Mouse (Mus musculus): Measurements from ENCODE around the gene Snx8. TPM values are rescaled to one million over a fixed set of nuclear protein-coding genes. Genes with fewer than 3 reads are reported as not detected.

Gene Snx8
- polyA plus RNA-seq, 1 experiment from 2014 or later: 25.8 TPM

DNA sequence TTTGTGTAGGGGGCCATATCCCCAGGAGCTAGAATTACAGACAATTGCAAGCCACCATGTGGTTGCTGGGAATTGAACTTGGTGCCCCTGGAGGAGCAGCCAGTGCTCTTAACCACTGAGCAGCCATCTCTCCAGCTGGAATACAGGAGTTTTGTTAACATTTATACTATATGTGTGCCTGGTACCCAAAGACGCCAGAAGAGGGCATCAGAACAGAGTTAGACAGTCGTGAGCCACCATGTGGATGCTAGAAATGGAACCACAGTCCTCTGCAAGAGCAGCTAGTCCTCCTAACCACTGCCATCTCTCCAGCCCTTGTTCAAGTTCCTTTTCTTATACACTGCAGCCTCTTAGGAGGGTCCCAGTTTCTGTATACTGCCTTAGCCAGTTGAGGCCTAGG lies 55.4 kb downstream of the Snx8 start:
- Histone ChIP-seq H3K4me1 (peaks cover 17% of the 10 kb centered on the region), H3K9ac (no peak overlapping the region), H3K36me3 (peaks cover 40% of the 10 kb centered on the region), H3K27ac (no peak overlapping the region), H3K9me3 (peaks cover under 1% of the 10 kb centered on the region; the same call in 1 of the 2 replicates), H3K4me3 (no peak overlapping the region), H3K27me3 (no peaks in the 10 kb centered on the region), H3K4me2 (replicated peaks) (no peak overlapping the region)
- WGBS: 39% methylated on average over 2 of the region's 2 CpGs
- no peak for ATAC-seq (ENCODE audit: low FRiP score, low read depth)

GRCm38 (mm10) chr5:140332519-140332918 lies 56.5 kb downstream of the Snx8 start:
- Histone ChIP-seq H3K27ac (no peak overlapping the region), H3K27me3 (no peaks in the 10 kb centered on the region), H3K4me1 (peaks cover 17% of the 10 kb centered on the region), H3K9me3 (no peaks in the 10 kb centered on the region), H3K36me3 (peaks cover 40% of the 10 kb centered on the region), H3K4me3 (peak overlapping the region; percentile 71), H3K9ac (no peak overlapping the region), H3K4me2 (replicated peaks) (peak overlapping the region; percentile 94)
- ATAC-seq (ENCODE audit: low FRiP score, low read depth): no peak
- 53% methylated on average over 4 of the region's 4 CpGs for WGBS

GRCm38 (mm10) chr5:140331615-140332512 lies 57.2 kb downstream of the Snx8 start, which contains the start of gene Mrm2:
Gene Mrm2, minus strand, starts transcription at chr5:140331898.
- Histone ChIP-seq H3K4me3 (peak within 1 kb of the TSS; percentile 71), H3K27ac (peak within 1 kb of the TSS; percentile 89), H3K9ac (peak within 1 kb of the TSS; percentile 82), H3K36me3 (peaks cover 39% of the 10 kb centered on the region), H3K4me1 (peaks cover 17% of the 10 kb centered on the region), H3K9me3 (no peaks in the 10 kb centered on the region), H3K27me3 (no peaks in the 10 kb centered on the region), H3K4me2 (replicated peaks) (peak within 1 kb of the TSS; percentile 94)
- peak; percentile 84 for ATAC-seq (ENCODE audit: low FRiP score, low read depth)
- WGBS: 1% methylated on average over 39 of the region's 39 CpGs

DNA sequence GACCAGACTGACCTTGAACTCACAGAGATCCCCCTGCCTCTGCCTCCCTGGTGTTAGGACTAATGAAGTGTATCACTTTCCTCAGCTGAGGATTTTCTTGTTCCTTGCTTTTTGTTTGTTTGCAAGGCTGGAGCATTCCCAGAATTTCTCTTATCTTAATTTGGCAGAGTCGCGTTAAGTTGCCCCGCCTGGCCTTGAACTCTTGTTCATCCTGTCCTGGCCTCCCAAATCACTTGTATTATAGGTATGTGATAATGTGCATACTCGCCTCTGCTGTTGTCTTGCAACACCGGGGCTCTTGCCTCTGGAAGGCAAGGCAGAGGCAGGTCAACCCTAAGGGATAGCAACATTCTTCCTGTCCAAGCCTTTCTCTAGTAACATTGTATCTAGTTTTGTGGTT lies 65.0 kb downstream of the Snx8 start:
- WGBS: 89% methylated on average over 5 of the region's 5 CpGs

DNA sequence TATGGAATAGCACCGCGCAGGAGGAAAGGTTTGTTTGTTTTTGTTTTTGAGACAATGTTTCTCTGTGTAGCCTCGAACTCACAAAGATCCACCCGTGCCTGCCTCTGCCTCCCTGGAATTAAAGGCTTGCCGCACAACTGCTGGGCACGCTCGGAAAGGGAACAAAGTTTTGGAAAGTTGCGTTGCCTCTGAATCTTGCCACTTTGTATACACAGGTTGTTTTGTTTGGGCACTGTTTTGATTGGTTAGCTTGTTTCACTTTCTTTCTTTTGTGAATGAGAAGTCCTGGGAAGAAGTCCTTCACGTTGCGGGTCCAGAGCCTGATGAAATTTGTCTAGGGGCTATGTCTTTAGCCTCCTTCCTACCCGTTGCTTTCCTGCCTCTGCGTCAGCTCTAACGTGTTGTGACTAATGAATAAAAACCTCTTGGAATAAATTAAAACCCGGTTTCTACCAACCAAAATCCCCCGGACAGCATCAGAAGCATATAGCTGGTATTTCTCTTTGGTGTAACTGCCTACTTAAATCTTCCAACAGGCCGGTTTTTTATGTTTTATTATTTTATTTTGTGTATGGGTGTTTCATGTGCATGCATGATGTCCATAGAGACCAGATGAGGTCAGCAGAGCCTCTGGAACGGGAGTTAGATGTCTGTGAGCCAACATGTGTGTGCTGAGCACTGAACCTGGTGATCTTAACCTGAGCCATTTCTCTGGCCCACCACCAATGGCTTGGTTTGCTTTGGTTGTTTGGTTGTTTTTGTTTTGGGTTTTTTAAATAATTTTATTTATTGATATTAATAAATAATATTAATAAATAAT lies 67.1 kb downstream of the Snx8 start:
- H3K36me3 ChIP-seq: peaks cover 20% of the 10 kb centered on the region
- under 1% methylated on average over 17 of the region's 17 CpGs for WGBS
- H3K4me1 ChIP-seq: peaks cover 16% of the 10 kb centered on the region
- peak overlapping the region; percentile 56 for H3K27ac ChIP-seq
- H3K27me3 ChIP-seq: no peaks in the 10 kb centered on the region
- H3K9ac ChIP-seq: peak overlapping the region; percentile 98
- peak overlapping the region; percentile 76 for H3K4me2 ChIP-seq (replicated peaks)
- H3K4me3 ChIP-seq: peak overlapping the region; percentile 96
- no peak for ATAC-seq (ENCODE audit: low FRiP score, low read depth)
- no peaks in the 10 kb centered on the region; the same call in 1 of the 2 replicates for H3K9me3 ChIP-seq

More for the DNA sequence above, 65.0 kb downstream of the Snx8 start:
- Histone ChIP-seq H3K4me1 (peaks cover 16% of the 10 kb centered on the region), H3K4me3 (no peak overlapping the region), H3K9ac (no peak overlapping the region), H3K4me2 (replicated peaks) (no peak overlapping the region), H3K9me3 (no peaks in the 10 kb centered on the region; the same call in 1 of the 2 replicates), H3K27ac (no peak overlapping the region), H3K27me3 (no peaks in the 10 kb centered on the region), H3K36me3 (peaks cover 38% of the 10 kb centered on the region)
- ATAC-seq (ENCODE audit: low FRiP score, low read depth): no peak

GRCm38 (mm10) chr5:140321042-140321755 lies 67.9 kb downstream of the Snx8 start, which contains the start of the genes Mad1l1 and Nudt1:
Gene Mad1l1, minus strand, starts transcription at chr5:140321552.
Gene Nudt1, plus strand, starts transcription at chr5:140321656.
- ATAC-seq (ENCODE audit: low FRiP score, low read depth): peak; percentile 88
- H3K36me3 ChIP-seq: peaks cover 15% of the 10 kb centered on the region
- WGBS: under 1% methylated on average over 56 of the region's 60 CpGs
- H3K4me2 ChIP-seq (replicated peaks): peak within 1 kb of the TSS; percentile 76
- peak within 1 kb of the TSS; percentile 98 for H3K9ac ChIP-seq
- H3K27me3 ChIP-seq: no peaks in the 10 kb centered on the region
- H3K9me3 ChIP-seq: no peaks in the 10 kb centered on the region; the same call in 1 of the 2 replicates
- H3K4me3 ChIP-seq: peak within 1 kb of the TSS; percentile 96
- H3K27ac ChIP-seq: peak within 1 kb of the TSS; percentile 56
- H3K4me1 ChIP-seq: peaks cover 16% of the 10 kb centered on the region

DNA sequence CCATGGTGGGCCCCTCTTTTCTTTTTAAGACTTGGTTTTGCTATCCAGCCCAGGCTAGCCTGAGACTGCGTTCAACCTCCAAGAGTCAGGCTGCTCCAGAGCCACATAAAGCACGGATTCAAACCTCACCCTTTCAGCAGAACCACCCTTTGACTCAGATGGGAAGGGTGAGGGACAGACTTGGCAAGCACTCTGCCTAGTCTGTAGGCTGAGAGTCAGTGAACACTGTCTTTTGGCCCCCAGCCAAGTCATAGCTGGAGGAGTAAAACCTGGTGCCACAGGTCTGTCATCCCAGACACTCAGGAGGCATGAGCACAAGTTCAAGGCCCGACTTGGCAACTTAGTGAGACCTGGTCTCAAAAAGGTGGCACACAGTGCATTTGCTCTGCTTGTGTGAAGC lies 72.3 kb downstream of the Snx8 start:
- 74% methylated on average over 3 of the region's 3 CpGs for WGBS
- Histone ChIP-seq H3K9ac (0 out of 2 replicates have a peak overlapping the region, but pooled peaks have one; percentile 8), H3K27me3 (no peaks in the 10 kb centered on the region), H3K9me3 (no peaks in the 10 kb centered on the region), H3K4me2 (replicated peaks) (no peak overlapping the region), H3K4me1 (peaks cover 13% of the 10 kb centered on the region), H3K27ac (no peak overlapping the region), H3K36me3 (peaks cover 38% of the 10 kb centered on the region), H3K4me3 (no peak overlapping the region)
- ATAC-seq (ENCODE audit: low FRiP score, low read depth): no peak

GRCm38 (mm10) chr5:140307602-140308001 lies 81.5 kb downstream of the Snx8 start:
- Histone ChIP-seq H3K9me3 (no peaks in the 10 kb centered on the region), H3K36me3 (peaks cover 96% of the 10 kb centered on the region), H3K9ac (no peak overlapping the region), H3K4me3 (no peak overlapping the region), H3K4me1 (no peaks in the 10 kb centered on the region), H3K27me3 (no peaks in the 10 kb centered on the region), H3K4me2 (replicated peaks) (no peak overlapping the region), H3K27ac (no peak overlapping the region)
- 94% methylated on average over 14 of the region's 14 CpGs for WGBS
- ATAC-seq (ENCODE audit: low FRiP score, low read depth): no peak

GRCm38 (mm10) chr5:140306016-140306415 lies 83.0 kb downstream of the Snx8 start:
- WGBS: 90% methylated on average over 8 of the region's 8 CpGs
- peaks cover 92% of the 10 kb centered on the region for H3K36me3 ChIP-seq
- H3K27me3 ChIP-seq: no peaks in the 10 kb centered on the region

GRCm38 (mm10) chr5:140298291-140298690 lies 90.8 kb downstream of the Snx8 start:
- ATAC-seq (ENCODE audit: low FRiP score, low read depth): no peak
- WGBS: 84% methylated on average over 4 of the region's 4 CpGs

More at GRCm38 (mm10) chr5:140306016-140306415, 83.0 kb downstream of the Snx8 start:
- no peaks in the 10 kb centered on the region for H3K4me1 ChIP-seq
- no peak for ATAC-seq (ENCODE audit: low FRiP score, low read depth)
- no peak overlapping the region for H3K27ac ChIP-seq
- H3K9ac ChIP-seq: no peak overlapping the region
- no peak overlapping the region for H3K4me3 ChIP-seq
- no peaks in the 10 kb centered on the region for H3K9me3 ChIP-seq
- no peak overlapping the region for H3K4me2 ChIP-seq (replicated peaks)

DNA sequence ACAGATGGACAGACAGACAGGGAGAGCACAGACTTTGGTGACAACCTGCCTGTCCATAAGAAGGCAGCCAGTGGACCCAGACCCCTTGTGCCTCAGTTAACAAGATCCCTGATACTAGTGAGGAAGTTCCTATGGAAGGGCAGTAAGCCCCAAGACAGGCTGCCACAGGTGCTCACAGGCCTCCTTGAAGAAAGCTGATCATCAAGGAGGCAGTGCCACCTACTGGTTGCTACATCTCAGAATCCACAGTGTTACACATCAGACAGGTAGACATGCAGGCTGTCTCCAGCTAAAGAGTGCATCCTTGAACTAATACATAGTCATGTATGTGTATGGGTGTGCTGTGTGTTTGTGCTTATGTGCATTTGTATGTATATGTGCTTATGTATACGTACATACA lies 96.9 kb downstream of the Snx8 start:
- WGBS: 78% methylated on average over 1 of the region's 1 CpGs
- Histone ChIP-seq H3K9ac (no peak overlapping the region), H3K9me3 (no peaks in the 10 kb centered on the region), H3K27ac (no peak overlapping the region), H3K36me3 (peaks cover 82% of the 10 kb centered on the region), H3K4me2 (replicated peaks) (no peak overlapping the region), H3K4me1 (0 out of 2 replicates have a peak, but pooled peaks cover 3% of the 10 kb centered on the region), H3K4me3 (no peak overlapping the region), H3K27me3 (no peaks in the 10 kb centered on the region)
- ATAC-seq (ENCODE audit: low FRiP score, low read depth): 0 out of 2 replicates have a peak, but pooled peaks have one; percentile 26

More at GRCm38 (mm10) chr5:140298291-140298690, 90.8 kb downstream of the Snx8 start:
- Histone ChIP-seq H3K27me3 (no peaks in the 10 kb centered on the region), H3K4me3 (no peak overlapping the region), H3K4me1 (no peaks in the 10 kb centered on the region), H3K9ac (no peak overlapping the region), H3K27ac (no peak overlapping the region), H3K9me3 (no peaks in the 10 kb centered on the region), H3K4me2 (replicated peaks) (no peak overlapping the region), H3K36me3 (peaks cover 82% of the 10 kb centered on the region)

Measured in limb, embryonic 13.5 days (tissue).